ENCODE assay signal across 10 mouse cellular contexts in genomic region chr12:17557344-17557966, GRCm38 (mm10). TPM values are rescaled to one million over a fixed set of nuclear protein-coding genes. Genes with fewer than 3 reads are reported as not detected.
DNase-seq lines count a peak whose midpoint lies in the region; ATAC-seq and TF ChIP-seq lines count a peak whose summit lies in the region.
"Had no signal": no experiment of that assay in that cellular context is flagged by ENCODE, and none has a peak within 500 bp of the region (broad histone marks: within the 10 kb centered on the region; RNA-seq: fewer than 3 reads in every experiment).

No protein-coding gene starts in this region.

- 25% methylated on average over 7 of the region's 7 CpGs for WGBS in heart, embryonic 15.5 days
- WGBS in forebrain, embryonic 16.5 days: 5% methylated on average over 7 of the region's 7 CpGs
- 12% methylated on average over 7 of the region's 7 CpGs for WGBS in midbrain, postnatal 0 days

- no peak overlapping the region for H3K27ac ChIP-seq in heart, embryonic 15.5 days
- H3K27ac ChIP-seq in forebrain, embryonic 16.5 days (ENCODE audit: low read length): peak overlapping the region; percentile 91
- 0 out of 2 replicates have a peak overlapping the region, but pooled peaks have one; percentile 43 for H3K27ac ChIP-seq in midbrain, postnatal 0 days (ENCODE audit: low read depth, low read length)
- H3K27ac ChIP-seq: limb, embryonic 15.5 days had no signal

- H3K9me3 ChIP-seq in heart, embryonic 15.5 days (replicated peaks): no peaks in the 10 kb centered on the region
- no peaks in the 10 kb centered on the region for H3K9me3 ChIP-seq in forebrain, embryonic 16.5 days (ENCODE audit: control insufficient read depth, low read length)
- no peaks in the 10 kb centered on the region for H3K9me3 ChIP-seq in midbrain, postnatal 0 days (ENCODE audit: low read length)
- H3K9me3 ChIP-seq: G1E; limb, embryonic 15.5 days had no signal

- ATAC-seq in heart, embryonic 15.5 days (replicated peaks; ENCODE audit: insufficient number of reproducible peaks, insufficient read depth, low FRiP score, low read depth): no peak
- peak; percentile 60 for ATAC-seq in forebrain, embryonic 16.5 days
- peak; percentile 18 for ATAC-seq in midbrain, postnatal 0 days (ENCODE audit: low FRiP score)
- ATAC-seq in inflammation-experienced regulatory T-cells, adult 6 months: no peak

- H3K27me3 ChIP-seq in heart, embryonic 15.5 days: no peaks in the 10 kb centered on the region
- H3K27me3 ChIP-seq in forebrain, embryonic 16.5 days (replicated peaks; ENCODE audit: control insufficient read depth, insufficient read depth, low read length): no peaks in the 10 kb centered on the region
- H3K27me3 ChIP-seq in midbrain, postnatal 0 days (ENCODE audit: insufficient read depth, low read length): no peaks in the 10 kb centered on the region
- H3K27me3 ChIP-seq: limb, embryonic 15.5 days had no signal

- H3K4me2 ChIP-seq in heart, embryonic 15.5 days: peak overlapping the region; percentile 37
- peak overlapping the region; percentile 47 for H3K4me2 ChIP-seq in forebrain, embryonic 16.5 days (ENCODE audit: low read length)
- H3K4me2 ChIP-seq in midbrain, postnatal 0 days (ENCODE audit: low read depth, low read length, poor library complexity, severe bottlenecking): peak overlapping the region; percentile 36
- H3K4me2 ChIP-seq: limb, embryonic 15.5 days had no signal

- no peak overlapping the region for H3K9ac ChIP-seq in heart, embryonic 15.5 days
- peak overlapping the region; percentile 41 for H3K9ac ChIP-seq in forebrain, embryonic 16.5 days (replicated peaks; ENCODE audit: low read depth, low read length)
- no peak overlapping the region for H3K9ac ChIP-seq in midbrain, postnatal 0 days (replicated peaks; ENCODE audit: low read length, poor library complexity, severe bottlenecking)
- H3K9ac ChIP-seq: limb, embryonic 15.5 days had no signal

- H3K4me3 ChIP-seq in heart, embryonic 15.5 days: no peak overlapping the region
- H3K4me3 ChIP-seq in forebrain, embryonic 16.5 days (replicated peaks; ENCODE audit: low read length): no peak overlapping the region; the same call in 1 of the 2 replicates
- peak overlapping the region; percentile 16; the same call in 1 of the 2 replicates for H3K4me3 ChIP-seq in midbrain, postnatal 0 days (ENCODE audit: low read depth, low read length)
- H3K4me3 ChIP-seq: limb, embryonic 15.5 days had no signal

- no peak for TF ChIP-seq CTCF in midbrain, postnatal 0 days (IDR thresholded peaks at IDR 0.05)

- H3K4me1 ChIP-seq in heart, embryonic 15.5 days (replicated peaks): peaks cover 14% of the 10 kb centered on the region
- peaks cover 28% of the 10 kb centered on the region for H3K4me1 ChIP-seq in forebrain, embryonic 16.5 days (replicated peaks; ENCODE audit: control insufficient read depth, insufficient read depth, low read length)
- peaks cover 4% of the 10 kb centered on the region; the same call in 1 of the 2 replicates for H3K4me1 ChIP-seq in midbrain, postnatal 0 days (ENCODE audit: insufficient read depth, low read length)

- DNase-seq in heart, adult 18-20 months: no peak
- DNase-seq in brain, embryonic 18.5 days (ENCODE audit: low read depth, low spot score): peak; percentile 55
- peak; percentile 74 for DNase-seq in midbrain, postnatal 0 days (ENCODE audit: low spot score)
- DNase-seq in adrenal gland, postnatal 36 days: no peak
- no peak for DNase-seq in urinary bladder, postnatal 14 days (ENCODE audit: low spot score)

- H3K36me3 ChIP-seq in heart, embryonic 15.5 days: no peaks in the 10 kb centered on the region
- H3K36me3 ChIP-seq in forebrain, embryonic 16.5 days (ENCODE audit: control insufficient read depth, insufficient read depth): no peaks in the 10 kb centered on the region
- 0 out of 2 replicates have a peak, but pooled peaks cover 2% of the 10 kb centered on the region for H3K36me3 ChIP-seq in midbrain, postnatal 0 days (ENCODE audit: insufficient read depth, low read length)
- H3K36me3 ChIP-seq: limb, embryonic 15.5 days had no signal

RNA-seq across cellular contexts. Expression of gene Odc1, which starts 12.9 kb away (rescaled TPM):
- polyA plus RNA-seq in heart, embryonic 15.5 days (2015; fragmentation: Nextera tagmentation; extraction: Ambion mirVana): 94.3 and 125 TPM in 2 replicates
- total RNA-seq in heart, adult 18-20 months (2021): 10 to 100 TPM; 61.5 to 71.5 TPM
- 217 and 246 TPM in 2 replicates for polyA plus RNA-seq in forebrain, embryonic 16.5 days (2015; fragmentation: Nextera tagmentation; extraction: Ambion mirVana)
- total RNA-seq in midbrain, postnatal 0 days (2014; rRNA removed): 181 and 197 TPM in 2 replicates
- 90.9 and 102 TPM in 2 replicates for polyA plus RNA-seq in midbrain, postnatal 0 days (2015; fragmentation: Nextera tagmentation; extraction: Ambion mirVana)
- total RNA-seq in adrenal gland, postnatal 36 days (2021): 100 to 1,000 TPM; 319 to 466 TPM
- polyA plus RNA-seq in inflammation-experienced regulatory T-cells, adult 6 months (2017; shearing (Covaris generic)): 10 to 100 TPM; 15.3 to 37.6 (median 24.0) TPM

Comparison
In these comparisons a context has a peak if more than half of its experiments do, and no peak if none do; other contexts are left out.
1. ATAC-seq: peak in forebrain, embryonic 16.5 days (single experiment) and midbrain, postnatal 0 days (single experiment); none in heart, embryonic 15.5 days (single experiment) and inflammation-experienced regulatory T-cells, adult 6 months (single experiment).
2. DNase-seq: peak in brain, embryonic 18.5 days (single experiment) and midbrain, postnatal 0 days (single experiment); none in heart, adult 18-20 months (0 of 2), adrenal gland, postnatal 36 days (0 of 2) and urinary bladder, postnatal 14 days (single experiment).
3. Peak in every context shown above with its lines, with median percentiles within 50 percentile points of each other: H3K4me2 ChIP-seq.